In the genomic region with DNA sequence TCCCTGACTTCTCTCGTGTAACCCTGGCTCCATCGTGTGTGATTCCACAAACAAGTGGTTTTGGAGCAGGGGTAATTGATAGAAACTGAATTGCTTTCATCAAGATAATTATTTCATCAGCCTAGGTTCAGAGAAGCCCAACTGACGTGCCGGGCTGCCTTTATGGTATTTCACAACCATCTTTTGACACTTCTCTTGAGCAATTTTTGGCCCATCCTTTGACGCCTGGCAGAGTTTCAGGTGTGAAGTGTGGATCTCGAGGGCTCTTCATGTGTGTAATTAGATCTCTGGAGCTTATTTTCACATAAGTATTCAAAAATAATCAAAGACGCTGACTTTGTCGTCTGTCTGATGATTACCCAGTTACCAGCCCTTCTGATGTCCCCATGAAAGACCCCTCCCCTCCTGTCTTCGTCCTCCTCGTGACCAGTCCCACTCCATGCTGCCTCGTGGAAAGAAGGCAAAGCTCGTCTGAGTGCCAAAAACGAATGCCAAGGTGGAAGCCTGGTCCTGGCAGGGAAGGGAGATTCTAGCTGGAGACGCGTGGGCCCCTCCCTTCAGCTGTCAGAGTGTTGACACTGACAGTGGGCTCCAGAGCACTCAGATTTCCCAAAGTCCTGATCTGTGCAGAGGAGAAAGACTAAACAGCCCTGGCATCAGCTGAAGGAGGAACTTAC, we compare ENCODE assay signal across 11 mouse cellular contexts. TPM values are rescaled to one million over a fixed set of nuclear protein-coding genes. Genes with fewer than 3 reads are reported as not detected.
A peak's percentile ranks its signal among the peaks of the same experiment; 100 is the strongest.
DNase-seq lines count a peak whose midpoint lies in the region.
"Had no signal": no experiment of that assay in that cellular context is flagged by ENCODE, and none has a peak within 500 bp of the region (broad histone marks: within the 10 kb centered on the region; RNA-seq: fewer than 3 reads in every experiment).

No protein-coding gene starts in this region.

- peak; percentile 25 to 34 for DNase-seq in cerebellum, adult 18-20 months
- no peak for DNase-seq in cerebellum, adult 11 months
- DNase-seq in heart, postnatal 36 days: peak; percentile 32 to 34
- no peak for DNase-seq in heart, adult 8-10 months (ENCODE audit: low spot score)
- peak; percentile 41 to 47 for DNase-seq in cerebellum, postnatal 36 days
- DNase-seq in lung, postnatal 14 days: peak; percentile 69
- DNase-seq in limb, embryonic 10.5 days (ENCODE audit: low spot score): no peak
- DNase-seq in thymus, adult 18-20 months: no peak

- no peak overlapping the region for H3K4me3 ChIP-seq in limb, embryonic 10.5 days
- H3K4me3 ChIP-seq: embryonic facial prominence, embryonic 12.5 days; midbrain, embryonic 15.5 days had no signal

- H3K36me3 ChIP-seq in limb, embryonic 10.5 days: no peaks in the 10 kb centered on the region
- H3K36me3 ChIP-seq: embryonic facial prominence, embryonic 12.5 days; midbrain, embryonic 15.5 days had no signal

- H3K27ac ChIP-seq in limb, embryonic 10.5 days: no peak overlapping the region
- H3K27ac ChIP-seq: embryonic facial prominence, embryonic 12.5 days; midbrain, embryonic 15.5 days had no signal

- H3K4me1 ChIP-seq in limb, embryonic 10.5 days: no peaks in the 10 kb centered on the region
- H3K4me1 ChIP-seq: embryonic facial prominence, embryonic 12.5 days; midbrain, embryonic 15.5 days had no signal

- intact Hi-C loops in heart, postnatal 36 days (cut with DNase I): no loop called here

- no peaks in the 10 kb centered on the region for H3K27me3 ChIP-seq in limb, embryonic 10.5 days (ENCODE audit: low read depth, poor library complexity, severe bottlenecking)
- H3K27me3 ChIP-seq: embryonic facial prominence, embryonic 12.5 days; midbrain, embryonic 15.5 days had no signal

- H3K9me3 ChIP-seq in limb, embryonic 10.5 days (replicated peaks): no peaks in the 10 kb centered on the region
- H3K9me3 ChIP-seq: embryonic facial prominence, embryonic 12.5 days; midbrain, embryonic 15.5 days had no signal

- WGBS in limb, embryonic 10.5 days: 72% methylated on average over 15 of the region's 15 CpGs

RNA-seq across cellular contexts. Expression of gene Oscp1, which starts 9.2 kb away (rescaled TPM):
- total RNA-seq in heart, postnatal 36 days (2021): 1 to 10 TPM; 2.5 to 2.7 TPM
- total RNA-seq in heart, adult 8-10 months (2022): 1 to 10 TPM; 1.4 to 3.0 (median 2.2) TPM
- 20.4 and 23.7 TPM in 2 replicates for polyA plus RNA-seq in limb, embryonic 10.5 days (2016; fragmentation: Nextera tagmentation; extraction: Ambion mirVana)

RNA-seq across cellular contexts. Expression of gene Mrps15, which starts 20.8 kb away (rescaled TPM):
- total RNA-seq in heart, postnatal 36 days (2021): 10 to 100 TPM; 79.5 to 82.5 TPM
- 10 to 100 TPM; 66.9 to 90.0 (median 81.3) TPM for total RNA-seq in heart, adult 8-10 months (2022)
- polyA plus RNA-seq in limb, embryonic 10.5 days (2016; fragmentation: Nextera tagmentation; extraction: Ambion mirVana): 150 and 170 TPM in 2 replicates

RNA-seq across cellular contexts. Expression of gene Lsm10, which starts 28.9 kb away (rescaled TPM):
- total RNA-seq in heart, postnatal 36 days (2021): 10 to 100 TPM; 14.5 to 16.4 TPM
- 10 to 100 TPM; 17.3 to 19.5 (median 18.4) TPM for total RNA-seq in heart, adult 8-10 months (2022)
- 41.3 and 48.0 TPM in 2 replicates for polyA plus RNA-seq in limb, embryonic 10.5 days (2016; fragmentation: Nextera tagmentation; extraction: Ambion mirVana)

RNA-seq across cellular contexts. Expression of gene Stk40, which starts 36.2 kb away (rescaled TPM):
- 10 to 100 TPM; 33.6 to 41.5 TPM for total RNA-seq in heart, postnatal 36 days (2021)
- total RNA-seq in heart, adult 8-10 months (2022): 10 to 100 TPM; 37.8 to 61.9 (median 52.4) TPM
- 48.2 and 52.1 TPM in 2 replicates for polyA plus RNA-seq in limb, embryonic 10.5 days (2016; fragmentation: Nextera tagmentation; extraction: Ambion mirVana)

RNA-seq across cellular contexts. Expression of gene Csf3r, which starts 43.2 kb away (rescaled TPM):
- total RNA-seq in heart, postnatal 36 days (2021): 1 to 10 TPM in 1 of 2 experiments, under 1 TPM in 1; 1.00 to 1.6 TPM
- 1 to 10 TPM in 3 of 4 experiments, under 1 TPM in 1; 0.66 to 5.4 (median 1.2) TPM for total RNA-seq in heart, adult 8-10 months (2022)
- 0.58 and 0.78 TPM in 2 replicates for polyA plus RNA-seq in limb, embryonic 10.5 days (2016; fragmentation: Nextera tagmentation; extraction: Ambion mirVana)
- polyA plus RNA-seq: C2C12 had no signal

Comparison
In these comparisons a context has a peak if more than half of its experiments do, and no peak if none do; other contexts are left out.
1. DNase-seq: peak in cerebellum, adult 18-20 months (2 of 2), heart, postnatal 36 days (2 of 2), cerebellum, postnatal 36 days (2 of 2) and lung, postnatal 14 days (single experiment); none in cerebellum, adult 11 months (single experiment), heart, adult 8-10 months (single experiment), limb, embryonic 10.5 days (single experiment) and thymus, adult 18-20 months (0 of 2).